Mouse (Mus musculus) midbrain, embryonic 14.5 days (tissue): ENCODE results near the gene Rasal1. TPM values are rescaled to one million over a fixed set of nuclear protein-coding genes. Genes with fewer than 3 reads are reported as not detected.

ENCODE experiments used
- ATAC-seq: fragments of 200-750 bp; cut with Nextera tagmentation; 2 replicates; pipeline ENCODE4 v1.8.0; 2017; ENCODE audit warnings: moderate number of reproducible peaks, moderate library complexity; ENCODE audit not compliant: low FRiP score, low TSS enrichment
- DNase-seq: peaks from one replicate; pipeline ENCODE4 v3.0.0-alpha.2; 2015
- H3K27ac ChIP-seq: fragments of 300-500 bp; sonication (generic); replicated peaks from 2 replicates; pipeline ENCODE4 v1.5.1; 2014; ENCODE audit warnings: mild to moderate bottlenecking, low read depth, low read length, moderate library complexity
- H3K27me3 ChIP-seq: fragments of 300-500 bp; sonication (generic); 2 replicates; pipeline ENCODE4 v1.6.1; 2014; ENCODE audit warnings: low read length, control low read depth, mixed read lengths; ENCODE audit not compliant: control insufficient read depth, insufficient read depth
- H3K36me3 ChIP-seq: fragments of 300-500 bp; sonication (generic); 2 replicates; pipeline ENCODE4 v1.6.1; 2014; ENCODE audit warnings: low read length, control low read depth; ENCODE audit not compliant: control insufficient read depth, insufficient read depth
- H3K4me1 ChIP-seq: fragments of 300-500 bp; sonication (generic); 2 replicates; pipeline ENCODE4 v1.6.1; 2014; ENCODE audit warnings: mild to moderate bottlenecking, antibody characterized with exemption, low read length, control low read depth; ENCODE audit not compliant: control insufficient read depth, insufficient read depth
- H3K4me2 ChIP-seq: fragments of 300-500 bp; sonication (generic); 2 replicates; pipeline ENCODE4 v1.6.1; 2014; ENCODE audit warnings: mild to moderate bottlenecking, low read length, moderate library complexity
- H3K4me3 ChIP-seq: fragments of 300-500 bp; sonication (generic); replicated peaks from 2 replicates; pipeline ENCODE4 v1.5.1; 2014; ENCODE audit warnings: low read depth, low read length
- H3K9ac ChIP-seq: fragments of 300-500 bp; sonication (generic); replicated peaks from 2 replicates; pipeline ENCODE4 v1.6.1; 2014; ENCODE audit warnings: mild to moderate bottlenecking, low read length, moderate library complexity
- H3K9me3 ChIP-seq: fragments of 300-500 bp; sonication (generic); 2 replicates; pipeline ENCODE4 v1.6.1; 2016; ENCODE audit warnings: low read length, control low read depth, mixed read lengths; ENCODE audit not compliant: control insufficient read depth
- WGBS: fragments of 180-500 bp; shearing (Covaris S2); extraction: QIAGEN DNeasy Blood & Tissue Kit; methylation state at CpG from one replicate; pipeline ENCODE4 v1.1.7; 2014; 5-methylcytosine and 5-hydroxymethylcytosine counted together
- polyA plus RNA-seq: library from polyadenylated mRNA; unstranded; fragments of >200 nt; fragmentation: Nextera tagmentation; extraction: Ambion mirVana; gene quantifications from 2 replicates; pipeline ENCODE4 v1.2.1, GENCODE M21; 2014

Gene Rasal1
- polyA plus RNA-seq, 1 experiment from 2014 or later, result 0.84 TPM

DNA sequence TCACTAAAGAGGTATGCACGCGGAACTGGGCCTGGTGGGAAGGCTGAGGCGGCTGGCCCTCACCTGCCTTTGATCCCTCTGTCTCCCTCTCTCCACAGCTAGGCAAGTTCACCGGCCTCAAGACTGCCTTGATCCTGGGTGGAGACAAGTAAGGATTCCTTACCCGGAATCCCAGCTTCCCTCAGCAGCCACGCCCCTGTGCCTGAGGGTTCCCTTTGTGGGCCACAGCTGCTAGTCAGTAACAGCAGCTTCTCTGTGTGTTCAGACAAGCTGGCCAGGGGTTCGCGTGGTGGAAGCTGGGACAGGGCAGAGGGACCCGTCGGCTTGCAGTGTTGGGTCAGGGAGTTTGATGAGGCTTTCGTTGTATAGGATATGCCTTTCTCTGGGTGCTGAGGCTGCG lies 29.8 kb upstream of the Rasal1 start:
- H3K4me1 ChIP-seq, result 0 out of 2 replicates have a peak, but pooled peaks cover 2% of the 10 kb centered on the region
- WGBS, result 93% methylated on average over 12 of the region's 12 CpGs
- H3K27me3 ChIP-seq, result no peaks in the 10 kb centered on the region
- no peaks in the 10 kb centered on the region for H3K9me3 ChIP-seq
- H3K4me2 ChIP-seq, result no peak overlapping the region
- no peak overlapping the region for H3K9ac ChIP-seq
- H3K4me3 ChIP-seq, result no peak overlapping the region
- DNase-seq (no peak), ATAC-seq (no peak)
- peaks cover 64% of the 10 kb centered on the region for H3K36me3 ChIP-seq
- no peak overlapping the region for H3K27ac ChIP-seq

DNA sequence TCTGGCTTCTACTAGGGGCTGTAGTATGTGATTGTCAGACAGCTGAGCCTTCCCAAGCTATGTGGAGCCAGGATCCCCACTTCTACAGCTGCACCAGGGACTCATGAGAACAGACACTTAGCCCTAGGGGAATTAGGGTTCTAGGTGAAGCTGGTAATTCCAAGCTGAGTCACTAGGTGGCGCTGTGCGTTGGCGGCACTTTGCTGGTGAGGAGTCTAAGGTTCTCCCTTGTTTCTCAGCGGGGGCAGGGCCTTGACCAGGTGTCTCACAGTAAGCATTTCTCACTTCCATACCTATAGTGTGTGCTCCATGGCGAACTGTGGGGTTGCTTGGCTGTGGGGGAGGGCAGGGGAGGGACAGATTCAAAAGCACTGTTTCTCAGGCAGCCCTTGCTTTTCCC lies 29.4 kb upstream of the Rasal1 start:
- ATAC-seq, result no peak
- WGBS, result 14% methylated on average over 5 of the region's 5 CpGs
- Histone ChIP-seq H3K4me3 (no peak overlapping the region), H3K9ac (no peak overlapping the region), H3K9me3 (no peaks in the 10 kb centered on the region), H3K4me1 (no peaks in the 10 kb centered on the region), H3K27me3 (no peaks in the 10 kb centered on the region), H3K4me2 (no peak overlapping the region), H3K27ac (no peak overlapping the region), H3K36me3 (peaks cover 69% of the 10 kb centered on the region)
- DNase-seq, result peak; percentile 69

DNA sequence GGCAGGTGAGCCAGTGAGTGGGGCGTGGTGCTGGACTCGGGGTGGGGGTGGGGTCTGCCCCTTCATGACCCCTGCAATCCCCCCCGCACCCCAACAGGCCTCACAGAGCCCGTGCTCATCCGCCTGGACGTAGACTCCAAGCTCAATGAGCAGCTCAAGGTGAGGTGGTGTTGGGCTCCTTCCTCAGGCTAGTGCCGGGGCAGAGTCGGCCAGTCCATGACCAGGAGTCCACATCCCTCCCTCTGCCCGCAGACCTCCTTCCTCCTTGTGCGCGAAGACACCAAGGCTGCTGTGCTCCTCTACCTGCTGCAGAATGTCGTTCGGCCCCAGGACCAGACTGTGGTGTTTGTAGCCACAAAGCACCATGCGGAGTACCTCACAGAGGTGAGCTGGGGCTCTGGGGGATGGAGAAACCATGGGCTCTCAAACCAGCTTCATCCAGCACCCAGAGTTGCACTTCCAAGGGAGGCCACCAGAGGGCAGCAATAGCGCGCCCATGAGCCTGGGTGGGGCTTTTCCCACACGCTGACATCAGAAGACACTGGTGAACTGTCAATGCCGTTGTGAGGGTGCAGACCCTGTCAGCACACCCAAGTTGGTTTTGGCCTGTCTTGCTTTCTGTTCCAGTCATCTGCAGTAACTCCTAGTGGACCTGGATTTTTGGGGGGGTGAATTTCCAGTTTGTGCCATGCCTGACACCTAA lies 28.1 kb upstream of the Rasal1 start:
- H3K4me3 ChIP-seq, result no peak overlapping the region
- no peaks in the 10 kb centered on the region for H3K27me3 ChIP-seq
- no peak overlapping the region for H3K27ac ChIP-seq
- no peak overlapping the region for H3K9ac ChIP-seq
- WGBS, result 71% methylated on average over 18 of the region's 18 CpGs
- ATAC-seq (no peak), DNase-seq (peak; percentile 89)
- H3K4me1 ChIP-seq, result no peaks in the 10 kb centered on the region
- H3K4me2 ChIP-seq, result no peak overlapping the region
- no peaks in the 10 kb centered on the region for H3K9me3 ChIP-seq
- peaks cover 82% of the 10 kb centered on the region for H3K36me3 ChIP-seq

DNA sequence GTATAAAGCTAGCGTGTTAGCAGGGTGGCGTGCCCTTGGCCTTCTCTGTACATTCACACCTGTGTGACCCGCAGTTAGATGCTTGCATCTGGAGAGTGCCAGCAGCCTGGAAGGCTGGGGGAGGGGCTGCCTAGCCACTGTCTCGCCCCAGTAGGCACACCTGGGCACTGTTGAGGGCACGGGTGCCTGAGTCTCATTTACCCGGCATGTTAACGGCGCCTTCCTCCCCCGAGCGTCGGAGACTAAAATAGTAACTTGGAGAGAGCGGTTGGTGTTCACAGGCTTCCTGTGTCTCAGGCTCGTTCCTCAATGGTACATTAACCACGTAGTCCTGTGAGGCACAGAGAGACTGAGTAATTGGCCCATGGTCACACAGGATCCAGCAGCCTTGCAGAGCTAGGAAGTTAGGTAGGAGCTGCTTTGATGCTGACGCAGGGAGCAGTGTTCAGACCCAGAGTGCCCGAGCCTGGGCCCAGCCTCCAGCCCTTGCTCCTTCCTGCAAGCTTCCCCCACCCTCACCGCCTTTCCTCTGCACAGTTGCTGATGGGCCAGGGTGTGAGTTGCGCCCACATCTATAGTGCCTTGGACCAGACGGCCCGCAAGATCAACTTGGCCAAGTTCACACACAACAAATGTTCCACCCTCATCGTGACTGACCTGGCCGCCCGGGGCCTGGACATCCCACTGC lies 27.4 kb upstream of the Rasal1 start:
- no peak overlapping the region for H3K27ac ChIP-seq
- peaks cover 89% of the 10 kb centered on the region for H3K36me3 ChIP-seq
- ATAC-seq (peak; percentile 35; the same call in 1 of the 2 replicates), DNase-seq (no peak)
- H3K27me3 ChIP-seq, result no peaks in the 10 kb centered on the region
- H3K9me3 ChIP-seq, result no peaks in the 10 kb centered on the region
- H3K4me3 ChIP-seq, result no peak overlapping the region
- H3K9ac ChIP-seq, result no peak overlapping the region
- WGBS, result 96% methylated on average over 23 of the region's 23 CpGs
- no peak overlapping the region for H3K4me2 ChIP-seq
- H3K4me1 ChIP-seq, result no peaks in the 10 kb centered on the region

DNA sequence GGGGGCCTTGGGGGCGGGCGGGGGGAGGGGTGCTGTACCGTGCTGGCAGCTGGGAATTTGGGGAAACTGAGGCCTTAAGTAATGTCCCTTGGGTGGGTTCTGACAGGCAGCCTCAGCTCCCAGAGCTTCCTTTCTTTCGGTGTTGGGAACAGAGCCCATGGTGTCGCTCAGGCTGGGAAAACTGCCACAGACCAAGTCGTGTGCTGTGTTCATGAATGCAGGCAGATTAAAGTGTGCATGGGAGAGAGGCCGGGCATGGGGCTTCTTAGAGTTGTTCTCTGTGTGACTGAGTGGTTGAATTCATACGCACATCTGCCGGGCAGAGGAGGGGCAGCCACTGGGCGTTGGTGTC lies 26.8 kb upstream of the Rasal1 start:
- 91% methylated on average over 10 of the region's 10 CpGs for WGBS
- H3K36me3 ChIP-seq, result peaks cover 90% of the 10 kb centered on the region
- H3K4me2 ChIP-seq, result no peak overlapping the region
- no peaks in the 10 kb centered on the region for H3K9me3 ChIP-seq
- no peak overlapping the region for H3K9ac ChIP-seq
- ATAC-seq (no peak), DNase-seq (no peak)
- H3K27me3 ChIP-seq, result no peaks in the 10 kb centered on the region
- no peak overlapping the region for H3K27ac ChIP-seq
- no peak overlapping the region for H3K4me3 ChIP-seq
- no peaks in the 10 kb centered on the region for H3K4me1 ChIP-seq

DNA sequence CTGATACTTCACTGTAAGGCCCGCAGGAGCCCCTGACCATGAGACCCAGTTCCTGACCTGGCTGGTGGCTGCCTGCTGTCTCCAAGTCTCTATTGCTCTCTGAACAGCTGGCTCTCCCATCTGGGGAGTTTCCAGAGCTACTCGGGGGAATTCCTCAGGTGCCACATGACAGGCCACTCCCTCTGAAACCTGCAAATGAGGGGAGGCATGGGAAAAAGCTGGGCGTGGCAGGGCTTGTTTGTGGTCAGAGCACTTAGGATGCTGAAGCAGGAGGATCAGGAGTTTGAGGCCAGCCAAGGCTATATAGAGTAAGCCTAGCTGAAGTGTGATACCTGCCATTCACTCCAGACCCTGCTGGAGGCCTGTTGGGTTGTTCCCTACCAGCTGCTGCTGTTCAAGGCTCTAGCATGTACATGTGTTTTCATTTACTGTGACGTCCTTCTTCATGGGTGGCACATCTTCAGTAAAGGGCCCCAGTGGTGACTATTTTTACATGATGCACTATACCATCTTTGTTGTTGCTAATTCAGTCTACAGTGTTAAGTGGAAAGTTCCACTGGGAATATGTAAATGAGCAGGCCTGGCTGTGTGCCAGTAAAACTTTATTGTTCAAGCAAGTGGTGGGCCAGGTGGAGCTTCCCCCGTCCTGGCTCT lies 26.3 kb upstream of the Rasal1 start:
- no peak overlapping the region for H3K9ac ChIP-seq
- 76% methylated on average over 5 of the region's 5 CpGs for WGBS
- peak; percentile 35 for DNase-seq

DNA sequence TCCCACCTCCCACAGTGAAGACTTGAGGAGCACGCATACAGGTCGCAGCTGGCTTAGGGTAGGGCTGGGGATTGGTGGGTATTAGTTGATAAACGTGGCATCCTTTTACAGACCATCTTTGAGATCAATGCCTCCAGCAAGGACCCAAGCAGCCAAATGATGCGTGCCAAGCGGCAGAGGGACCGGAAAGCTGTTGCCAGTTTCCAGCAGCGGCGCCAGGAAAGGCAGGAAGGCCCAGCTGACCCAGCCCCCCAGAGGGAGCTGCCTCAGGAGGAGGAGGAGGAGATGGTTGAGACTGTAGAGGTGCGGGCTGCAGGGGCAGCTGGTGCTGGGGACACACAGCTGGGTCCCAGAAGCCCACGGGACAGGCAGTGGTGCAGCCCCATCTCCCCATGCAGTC lies 24.2 kb upstream of the Rasal1 start:
- H3K27me3 ChIP-seq, result no peaks in the 10 kb centered on the region
- 96% methylated on average over 10 of the region's 10 CpGs for WGBS
- peaks cover 80% of the 10 kb centered on the region for H3K36me3 ChIP-seq
- no peak overlapping the region for H3K27ac ChIP-seq
- H3K9ac ChIP-seq, result no peak overlapping the region
- H3K4me1 ChIP-seq, result no peaks in the 10 kb centered on the region
- H3K4me3 ChIP-seq, result no peak overlapping the region
- H3K4me2 ChIP-seq, result no peak overlapping the region
- no peak for DNase-seq
- no peak for ATAC-seq
- no peaks in the 10 kb centered on the region for H3K9me3 ChIP-seq

More for the DNA sequence above, 26.3 kb upstream of the Rasal1 start:
- Histone ChIP-seq H3K4me2 (no peak overlapping the region), H3K27ac (no peak overlapping the region), H3K27me3 (no peaks in the 10 kb centered on the region), H3K36me3 (peaks cover 90% of the 10 kb centered on the region), H3K9me3 (no peaks in the 10 kb centered on the region), H3K4me3 (no peak overlapping the region), H3K4me1 (no peaks in the 10 kb centered on the region)
- ATAC-seq, result no peak

DNA sequence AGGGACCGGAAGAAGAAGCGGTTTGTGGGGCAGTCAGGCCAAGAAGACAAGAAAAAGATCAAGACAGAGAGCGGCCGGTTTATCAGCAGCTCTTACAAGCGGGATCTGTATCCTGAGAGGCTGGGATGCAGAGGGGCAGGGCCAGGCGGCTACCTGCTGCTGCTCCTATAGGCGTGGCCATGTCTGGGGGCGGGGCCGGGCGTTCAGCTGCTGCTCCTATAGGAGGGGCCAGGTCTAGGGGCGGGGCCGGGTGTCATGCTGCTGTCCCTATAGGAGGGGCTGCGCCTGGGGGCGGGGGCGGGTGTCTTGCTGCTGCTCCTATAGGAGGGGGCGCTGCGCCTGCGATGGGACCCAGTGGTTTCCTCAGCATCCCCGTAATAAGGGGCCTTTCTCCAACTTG lies 22.2 kb upstream of the Rasal1 start:
- 37% methylated on average over 19 of the region's 19 CpGs for WGBS
- DNase-seq (no peak), ATAC-seq (no peak)
- Histone ChIP-seq H3K4me3 (no peak overlapping the region), H3K4me1 (no peaks in the 10 kb centered on the region), H3K9me3 (no peaks in the 10 kb centered on the region), H3K27me3 (no peaks in the 10 kb centered on the region; the same call in 1 of the 2 replicates), H3K27ac (no peak overlapping the region), H3K36me3 (peaks cover 61% of the 10 kb centered on the region), H3K4me2 (no peak overlapping the region), H3K9ac (no peak overlapping the region)
